Mouse (Mus musculus) liver, postnatal 0 days (tissue): ENCODE measurements around the gene Atf5. TPM values are rescaled to one million over a fixed set of nuclear protein-coding genes. Genes with fewer than 3 reads are reported as not detected.

Experiments
- ATAC-seq: fragments of 200-750 bp; cut with Nextera tagmentation; 2 replicates; pipeline ENCODE4 v1.8.0; 2017; ENCODE audit warnings: mild to moderate bottlenecking, moderate library complexity
- DNase-seq: peaks from one replicate; pipeline ENCODE4 v3.0.0-alpha.2; 2016
- H3K27ac ChIP-seq: fragments of 300-500 bp; sonication (generic); 2 replicates; pipeline ENCODE4 v1.5.1; 2014; ENCODE audit warnings: antibody characterized with exemption, moderate library complexity, mild to moderate bottlenecking, low read depth
- H3K27me3 ChIP-seq: fragments of 300-500 bp; sonication (generic); 2 replicates; pipeline ENCODE4 v1.6.1; 2014; ENCODE audit warnings: low read length, control low read depth, mixed read lengths; ENCODE audit not compliant: insufficient read depth
- H3K36me3 ChIP-seq: fragments of 300-500 bp; sonication (generic); replicated peaks from 2 replicates; pipeline ENCODE4 v1.6.1; 2014; ENCODE audit warnings: mild to moderate bottlenecking, control low read depth, low read length, moderate library complexity, mixed read lengths; ENCODE audit not compliant: insufficient read depth
- H3K4me1 ChIP-seq: fragments of 300-500 bp; sonication (generic); 2 replicates; pipeline ENCODE4 v1.6.1; 2014; ENCODE audit warnings: antibody characterized with exemption, mild to moderate bottlenecking, control low read depth; ENCODE audit not compliant: insufficient read depth
- H3K4me2 ChIP-seq: fragments of 300-500 bp; sonication (generic); 2 replicates; pipeline ENCODE4 v1.6.1; 2014; ENCODE audit warnings: low read depth, mild to moderate bottlenecking, low read length, moderate library complexity, mixed read lengths
- H3K4me3 ChIP-seq: fragments of 300-500 bp; sonication (generic); 2 replicates; pipeline ENCODE4 v1.5.1; 2014; ENCODE audit warnings: low read depth, low read length
- H3K9ac ChIP-seq: fragments of 300-500 bp; sonication (generic); replicated peaks from 2 replicates; pipeline ENCODE4 v1.6.1; 2014; ENCODE audit warnings: mild to moderate bottlenecking, moderate library complexity
- H3K9me3 ChIP-seq: fragments of 300-500 bp; sonication (generic); 2 replicates; pipeline ENCODE4 v1.6.1; 2016; ENCODE audit warnings: mild to moderate bottlenecking, control low read depth, low read length, mixed read lengths
- CTCF ChIP-seq: sonication (generic); IDR thresholded peaks from 2 replicates; pipeline ENCODE4 v1.5.1; 2016; ENCODE audit warnings: antibody characterized with exemption, low read depth
- EP300 ChIP-seq: IDR thresholded peaks from 2 replicates; pipeline ENCODE4 v1.6.1; 2016; ENCODE audit warnings: antibody characterized with exemption, low read depth, mild to moderate bottlenecking
- WGBS: fragments of 180-500 bp; shearing (Covaris S2); extraction: QIAGEN DNeasy Blood & Tissue Kit; methylation state at CpG from one replicate; pipeline ENCODE4 v1.1.7; 2014; ENCODE audit not compliant: insufficient replicate concordance; 5-methylcytosine and 5-hydroxymethylcytosine counted together
- polyA plus RNA-seq: library from polyadenylated mRNA; unstranded; fragments of >200 nt; fragmentation: Nextera tagmentation; extraction: Ambion mirVana; gene quantifications from 2 replicates; pipeline ENCODE4 v1.2.1, GENCODE M21; 2015

Gene Atf5
- polyA plus RNA-seq, 1 experiment from 2014 or later: 66.6 TPM

- H3K4me1 ChIP-seq: peaks cover 23% of the 10 kb centered on the region
- no peak for DNase-seq
- ATAC-seq: no peak
- no peak overlapping the region for H3K9ac ChIP-seq
- H3K27ac ChIP-seq: no peak overlapping the region
- H3K27me3 ChIP-seq: no peaks in the 10 kb centered on the region
- H3K4me3 ChIP-seq: no peak overlapping the region
- H3K36me3 ChIP-seq: peaks cover 46% of the 10 kb centered on the region
- no peak overlapping the region for H3K4me2 ChIP-seq
- 94% methylated on average over 7 of the region's 7 CpGs for WGBS
- TF ChIP-seq EP300 (no peak), CTCF (no peak)
- no peaks in the 10 kb centered on the region for H3K9me3 ChIP-seq
Measured at GRCm38 (mm10) chr7:44846804-44847203, 30.3 kb upstream of the Atf5 start.

GRCm38 (mm10) chr7:44845006-44845405 is 28.5 kb upstream of the Atf5 start:
- H3K4me1 ChIP-seq: peaks cover 12% of the 10 kb centered on the region
- DNase-seq: no peak
- H3K9me3 ChIP-seq: no peaks in the 10 kb centered on the region
- peaks cover 48% of the 10 kb centered on the region for H3K36me3 ChIP-seq
- WGBS: 89% methylated on average over 10 of the region's 10 CpGs
- TF ChIP-seq EP300 (no peak), CTCF (no peak)
- H3K4me2 ChIP-seq: no peak overlapping the region
- ATAC-seq: no peak
- 0 out of 2 replicates have a peak, but pooled peaks cover 2% of the 10 kb centered on the region for H3K27me3 ChIP-seq
- no peak overlapping the region for H3K27ac ChIP-seq
- H3K9ac ChIP-seq: no peak overlapping the region
- H3K4me3 ChIP-seq: no peak overlapping the region

DNA sequence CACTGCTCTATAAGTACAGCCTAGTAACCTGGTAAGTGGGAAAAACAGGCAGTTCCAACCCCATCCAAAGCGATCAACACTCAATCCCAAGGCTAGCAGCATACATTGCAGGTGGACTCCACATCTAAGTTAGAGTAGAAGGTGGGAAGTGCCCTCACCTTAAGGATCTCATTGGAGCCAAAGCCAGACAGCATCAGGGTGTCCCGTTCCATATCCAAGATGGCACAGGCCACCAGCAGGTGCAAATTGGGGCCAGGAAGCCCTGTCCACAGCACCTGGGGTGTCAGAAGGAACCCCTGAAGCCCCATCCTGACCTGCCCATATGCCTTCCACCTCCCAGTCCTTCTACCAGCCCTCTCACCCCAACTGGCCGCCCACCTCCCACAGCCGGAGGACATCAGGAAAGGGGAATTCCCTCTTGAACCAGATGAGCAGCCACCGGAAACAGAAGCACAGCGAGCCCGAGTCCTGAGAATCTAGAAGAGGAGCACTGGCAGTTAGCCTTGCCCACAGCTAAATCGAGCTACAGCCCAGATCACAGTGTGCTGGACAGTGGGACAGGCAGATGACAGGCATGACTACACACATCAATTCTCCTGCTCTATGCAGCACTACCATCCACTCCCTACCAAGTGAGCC is 25.5 kb upstream of the Atf5 start:
- Histone ChIP-seq H3K36me3 (peaks cover 48% of the 10 kb centered on the region), H3K9ac (no peak overlapping the region), H3K9me3 (no peaks in the 10 kb centered on the region), H3K4me2 (no peak overlapping the region), H3K27me3 (0 out of 2 replicates have a peak, but pooled peaks cover 9% of the 10 kb centered on the region), H3K4me1 (peaks cover 15% of the 10 kb centered on the region), H3K4me3 (no peak overlapping the region), H3K27ac (no peak overlapping the region)
- TF ChIP-seq EP300 (no peak), CTCF (no peak)
- ATAC-seq (no peak), DNase-seq (no peak)
- 89% methylated on average over 8 of the region's 8 CpGs for WGBS

GRCm38 (mm10) chr7:44840426-44840825 is 24.0 kb upstream of the Atf5 start:
- Histone ChIP-seq H3K27me3 (0 out of 2 replicates have a peak, but pooled peaks cover 9% of the 10 kb centered on the region), H3K4me2 (peak overlapping the region; percentile 64; the same call in 1 of the 2 replicates), H3K9ac (no peak overlapping the region), H3K36me3 (peaks cover 35% of the 10 kb centered on the region), H3K4me3 (no peak overlapping the region), H3K27ac (no peak overlapping the region), H3K4me1 (peaks cover 24% of the 10 kb centered on the region), H3K9me3 (no peaks in the 10 kb centered on the region)
- no peak for TF ChIP-seq EP300
- TF ChIP-seq CTCF: no peak
- DNase-seq (no peak), ATAC-seq (no peak)
- 44% methylated on average over 14 of the region's 14 CpGs for WGBS

DNA sequence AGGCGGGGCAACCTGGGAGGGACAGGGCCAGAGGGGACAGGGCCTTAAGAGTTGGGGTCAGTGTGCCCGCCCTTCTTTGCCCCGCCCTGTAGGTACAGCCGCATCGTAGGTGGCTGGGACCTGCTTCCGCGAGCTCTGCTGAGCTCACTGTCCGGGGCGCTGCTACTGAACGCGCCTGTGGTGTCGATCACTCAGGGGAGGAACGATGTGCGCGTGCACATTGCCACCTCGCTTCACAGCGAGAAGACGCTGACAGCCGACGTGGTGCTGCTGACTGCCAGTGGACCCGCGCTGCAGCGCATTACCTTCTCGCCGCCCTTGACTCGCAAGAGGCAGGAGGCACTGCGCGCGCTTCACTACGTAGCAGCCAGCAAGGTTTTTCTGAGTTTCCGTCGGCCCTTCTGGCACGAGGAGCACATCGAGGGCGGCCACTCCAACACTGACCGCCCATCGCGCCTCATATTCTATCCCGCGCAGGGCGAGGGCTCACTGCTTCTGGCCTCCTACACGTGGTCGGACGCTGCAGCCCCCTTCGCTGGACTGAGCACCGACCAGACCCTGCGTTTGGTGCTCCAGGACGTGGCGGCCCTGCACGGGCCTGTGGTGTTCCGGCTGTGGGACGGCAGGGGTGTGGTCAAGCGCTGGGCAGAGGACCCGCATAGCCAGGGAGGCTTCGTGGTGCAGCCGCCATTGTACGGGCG is 23.2 kb upstream of the Atf5 start:
- ATAC-seq (peak; percentile 52), DNase-seq (peak; percentile 57)
- Histone ChIP-seq H3K4me1 (peaks cover 24% of the 10 kb centered on the region), H3K36me3 (peaks cover 28% of the 10 kb centered on the region), H3K27me3 (0 out of 2 replicates have a peak, but pooled peaks cover 9% of the 10 kb centered on the region), H3K9ac (peak overlapping the region; percentile 1; the same call in 1 of the 2 replicates), H3K27ac (no peak overlapping the region), H3K9me3 (no peaks in the 10 kb centered on the region), H3K4me3 (peak overlapping the region; percentile 29), H3K4me2 (peak overlapping the region; percentile 64)
- WGBS: 3% methylated on average over 56 of the region's 58 CpGs
- TF ChIP-seq EP300: no peak
- TF ChIP-seq CTCF: no peak

GRCm38 (mm10) chr7:44839171-44839490 is 22.7 kb upstream of the Atf5 start:
- Histone ChIP-seq H3K9me3 (no peaks in the 10 kb centered on the region), H3K9ac (peak overlapping the region; percentile 1; the same call in 1 of the 2 replicates), H3K27me3 (0 out of 2 replicates have a peak, but pooled peaks cover 9% of the 10 kb centered on the region), H3K27ac (no peak overlapping the region), H3K4me3 (peak overlapping the region; percentile 29), H3K4me1 (peaks cover 24% of the 10 kb centered on the region), H3K4me2 (peak overlapping the region; percentile 64), H3K36me3 (peaks cover 23% of the 10 kb centered on the region)
- no peak for TF ChIP-seq CTCF
- ATAC-seq (no peak), DNase-seq (no peak)
- 19% methylated on average over 11 of the region's 11 CpGs for WGBS
